Mouse (Mus musculus) embryonic fibroblast, embryonic 13.5 days (primary cell): ENCODE results near the gene Cd19.

ENCODE experiments used
- CTCF ChIP-seq: IDR thresholded peaks from 2 replicates; pipeline ENCODE4 v1.5.1; 2011; ENCODE audit warnings: mild to moderate bottlenecking, control low read depth, low read length, moderate library complexity, borderline replicate concordance; ENCODE audit not compliant: insufficient read depth
- POLR2A ChIP-seq: IDR thresholded peaks from 2 replicates; pipeline ENCODE4 v1.6.1; 2011; ENCODE audit warnings: low read depth, mild to moderate bottlenecking, control low read depth, low read length, moderate library complexity

DNA sequence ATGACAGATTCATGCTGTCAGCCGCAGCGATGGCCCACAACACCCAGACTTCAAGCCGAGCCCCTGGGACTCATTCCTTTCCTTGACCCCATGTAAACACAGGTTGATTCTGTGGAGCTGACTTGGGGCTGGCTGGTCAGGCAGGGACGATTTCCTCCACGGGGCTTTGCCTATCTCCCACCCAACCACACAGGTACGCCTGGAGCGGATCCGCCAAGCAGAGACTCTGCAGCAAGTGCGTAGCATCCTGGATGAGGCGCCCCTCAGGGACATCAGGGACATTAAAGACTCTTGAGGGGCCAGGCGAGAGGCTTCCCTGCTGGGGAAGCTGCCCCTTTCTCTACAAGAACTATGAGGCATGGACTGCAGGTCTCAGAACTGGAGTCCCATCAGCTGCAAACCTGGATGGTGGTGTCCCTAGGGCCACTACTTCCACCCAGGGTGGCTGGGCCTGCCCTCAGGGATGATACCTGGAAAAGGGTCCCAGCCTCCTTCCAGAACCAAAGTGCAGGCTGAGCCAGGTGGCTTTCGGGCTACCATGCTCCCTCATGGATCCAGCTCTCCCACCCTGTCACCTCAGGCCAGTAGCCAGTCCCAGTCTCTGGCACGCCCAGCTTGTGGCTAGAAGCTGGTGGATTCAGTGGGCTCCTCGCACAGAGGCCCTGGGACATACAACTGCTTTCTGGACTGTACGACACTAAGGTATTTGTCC lies 30.6 kb upstream of the Cd19 start:
- TF ChIP-seq POLR2A (no peak), CTCF (no peak)
